Mouse (Mus musculus): Measurements from ENCODE around the gene Rps2. TPM values are rescaled to one million over a fixed set of nuclear protein-coding genes. Genes with fewer than 3 reads are reported as not detected.

Gene Rps2
- total RNA-seq, 2 experiments from 2014 or later, result 494 to 506 TPM

GRCm38 (mm10) chr17:24729067-24729466 lies 11.2 kb downstream of the Rps2 start:
- DNase-seq (ENCODE audit: low spot score in 2 of 2), result no peak

- DNase-seq (ENCODE audit: low spot score in 2 of 2), result no peak
Observed at GRCm38 (mm10) chr17:24730787-24731186, 12.9 kb downstream of the Rps2 start.

- DNase-seq (ENCODE audit: low spot score in 2 of 2), result no peak
Observed at GRCm38 (mm10) chr17:24732233-24732935, 14.5 kb downstream of the Rps2 start.

- no peak for DNase-seq (ENCODE audit: low spot score in 2 of 2)
Observed at GRCm38 (mm10) chr17:24733434-24734050, 15.6 kb downstream of the Rps2 start.

GRCm38 (mm10) chr17:24734513-24734912 lies 16.6 kb downstream of the Rps2 start:
- DNase-seq (ENCODE audit: low spot score in 2 of 2), result no peak

- DNase-seq (ENCODE audit: low spot score in 2 of 2), result no peak
Observed at GRCm38 (mm10) chr17:24735446-24735845, 17.5 kb downstream of the Rps2 start.

GRCm38 (mm10) chr17:24736330-24737051 lies 18.6 kb downstream of the Rps2 start, which contains the start of gene Msrb1:
TSS of gene Msrb1 (plus strand) at chr17:24736642.
- DNase-seq (ENCODE audit: low spot score in 2 of 2), result peak; percentile 84 to 96

GRCm38 (mm10) chr17:24737135-24737810 lies 19.4 kb downstream of the Rps2 start:
- DNase-seq (ENCODE audit: low spot score in 2 of 2), result no peak

GRCm38 (mm10) chr17:24738238-24738637 lies 20.3 kb downstream of the Rps2 start:
- DNase-seq (ENCODE audit: low spot score in 2 of 2), result no peak

GRCm38 (mm10) chr17:24739926-24740325 lies 22.0 kb downstream of the Rps2 start:
- DNase-seq (ENCODE audit: low spot score in 2 of 2), result no peak

GRCm38 (mm10) chr17:24742307-24742706 lies 24.4 kb downstream of the Rps2 start:
- DNase-seq (ENCODE audit: low spot score in 2 of 2), result no peak

GRCm38 (mm10) chr17:24743896-24744295 lies 26.0 kb downstream of the Rps2 start:
- no peak for DNase-seq (ENCODE audit: low spot score in 2 of 2)

GRCm38 (mm10) chr17:24744381-24744780 lies 26.5 kb downstream of the Rps2 start:
- DNase-seq (ENCODE audit: low spot score in 2 of 2), result no peak

GRCm38 (mm10) chr17:24745526-24746497 lies 27.9 kb downstream of the Rps2 start:
- peak; percentile 82 to 90 for DNase-seq (ENCODE audit: low spot score in 2 of 2)

- no peak for DNase-seq (ENCODE audit: low spot score in 2 of 2)
Observed at GRCm38 (mm10) chr17:24746986-24747385, 29.1 kb downstream of the Rps2 start.

- DNase-seq (ENCODE audit: low spot score in 2 of 2), result no peak
Observed at GRCm38 (mm10) chr17:24751528-24751927, 33.6 kb downstream of the Rps2 start.

GRCm38 (mm10) chr17:24752415-24753394 lies 34.8 kb downstream of the Rps2 start, which contains the start of gene Hs3st6:
TSS of gene Hs3st6 (plus strand) at chr17:24752988.
- no peak for DNase-seq (ENCODE audit: low spot score in 2 of 2)

- DNase-seq (ENCODE audit: low spot score in 2 of 2), result no peak
Observed at GRCm38 (mm10) chr17:24757394-24757793, 39.5 kb downstream of the Rps2 start.

GRCm38 (mm10) chr17:24761121-24761520 lies 43.2 kb downstream of the Rps2 start:
- DNase-seq (ENCODE audit: low spot score in 2 of 2), result no peak

Data from layer of hippocampus, postnatal 14 days (tissue).